Mouse (Mus musculus) CH12.LX (cell line): ENCODE measurements at regions not wholly inside any gene's neighbourhood (a gene's known extent, or its start where the extent isn't known, plus 50 kb on each side); places are given as distances from the start of the nearest gene placed in this dataset.

ENCODE experiments used
- DNase-seq: peaks from one replicate; pipeline ENCODE4 v3.0.0-alpha.2; 2013; ENCODE audit errors: extremely low read depth
- H3K27ac ChIP-seq: 2 replicates; pipeline ENCODE4 v1.5.1; 2012; ENCODE audit warnings: low read depth, mild to moderate bottlenecking, control low read depth, moderate library complexity; ENCODE audit not compliant: insufficient read depth
- H3K27me3 ChIP-seq: replicated peaks from 2 replicates; pipeline ENCODE3; 2012; ENCODE audit warnings: inconsistent platforms
- H3K36me3 ChIP-seq, 2 experiments: replicated peaks in 1 of 2; 2 replicates each; pipeline versions ENCODE3 to v1.6.1; 2012; ENCODE audit warnings: inconsistent platforms in 1 of 2, low read length in 1 of 2, mild to moderate bottlenecking in 1 of 2, mixed read lengths in 1 of 2, moderate library complexity in 1 of 2; ENCODE audit not compliant: control insufficient read depth in 1 of 2, insufficient read depth in 1 of 2
- H3K4me1 ChIP-seq, 2 experiments: 2 replicates each; pipeline ENCODE4 v1.6.1; 2012; ENCODE audit warnings: inconsistent platforms in 1 of 2, moderate library complexity in 1 of 2; ENCODE audit not compliant: insufficient read depth in 2 of 2, control insufficient read depth in 1 of 2
- H3K4me2 ChIP-seq: 2 replicates; pipeline ENCODE4 v1.6.1; 2012; ENCODE audit warnings: low read depth, mild to moderate bottlenecking, control low read depth; ENCODE audit not compliant: poor library complexity, insufficient read depth, severe bottlenecking
- H3K4me3 ChIP-seq, 3 experiments: fragments of 150-350 bp in 1 of 3; sonication (generic) in 1 of 3; replicated peaks in 1 of 3; 2 replicates each; pipeline versions ENCODE3 to v1.5.1; 2011 to 2012; ENCODE audit warnings: low read depth in 2 of 3, low read length in 2 of 3, mild to moderate bottlenecking in 2 of 3, moderate library complexity in 2 of 3, control low read depth in 1 of 3, improper control_type of control experiment in 1 of 3, inconsistent platforms in 1 of 3, mixed read lengths in 1 of 3; ENCODE audit not compliant: poor library complexity in 1 of 3
- H3K79me2 ChIP-seq: replicated peaks from 2 replicates; pipeline ENCODE4 v1.6.1; 2012; ENCODE audit warnings: mild to moderate bottlenecking, moderate library complexity; ENCODE audit not compliant: control insufficient read depth, poor library complexity, insufficient read depth, severe bottlenecking; ENCODE audit errors: extremely low read depth
- H3K9ac ChIP-seq: 2 replicates; pipeline ENCODE4 v1.6.1; 2012; ENCODE audit warnings: low read depth, mild to moderate bottlenecking, control low read depth, moderate library complexity; ENCODE audit not compliant: insufficient read depth
- H3K9me3 ChIP-seq: replicated peaks from 2 replicates; pipeline ENCODE3; 2012; ENCODE audit warnings: low read length, inconsistent platforms, mixed read lengths
- CTCF ChIP-seq, 2 experiments: IDR thresholded peaks in 1 of 2; conservative IDR thresholded peaks in 1 of 2; 2 replicates each; pipeline ENCODE4 v1.5.1; 2011 to 2012; ENCODE audit warnings: low read depth in 2 of 2, low read length in 2 of 2, improper control_type of control experiment in 1 of 2, inconsistent platforms in 1 of 2, mild to moderate bottlenecking in 1 of 2, moderate library complexity in 1 of 2
- EP300 ChIP-seq: IDR thresholded peaks from 2 replicates; pipeline ENCODE4 v1.6.1; 2011; ENCODE audit warnings: low read length, improper control_type of control experiment
- ETS1 ChIP-seq: conservative IDR thresholded peaks from 2 replicates; pipeline ENCODE4 v1.6.1; 2012; ENCODE audit warnings: low read depth, mild to moderate bottlenecking, inconsistent platforms, low read length, improper control_type of control experiment, moderate library complexity
- HCFC1 ChIP-seq: IDR thresholded peaks from 2 replicates; pipeline ENCODE4 v1.6.1; 2012; ENCODE audit warnings: low read depth, mild to moderate bottlenecking, inconsistent platforms, low read length, improper control_type of control experiment
- JUN ChIP-seq: IDR thresholded peaks from 2 replicates; pipeline ENCODE4 v1.6.1; 2011; ENCODE audit warnings: low read depth, mild to moderate bottlenecking, low read length, improper control_type of control experiment, moderate library complexity; ENCODE audit not compliant: insufficient read depth
- KAT2A ChIP-seq: IDR thresholded peaks from 2 replicates; pipeline ENCODE4 v1.6.1; 2012; ENCODE audit warnings: low read length, improper control_type of control experiment, inconsistent platforms; ENCODE audit not compliant: insufficient replicate concordance
- MAZ ChIP-seq: IDR thresholded peaks from 2 replicates; pipeline ENCODE4 v1.6.1; 2012; ENCODE audit warnings: low read depth, mild to moderate bottlenecking, inconsistent platforms, low read length, improper control_type of control experiment, moderate library complexity
- MYC ChIP-seq: IDR thresholded peaks from 2 replicates; pipeline ENCODE4 v1.6.1; 2011; ENCODE audit warnings: low read depth, mild to moderate bottlenecking, improper control_type of control experiment, low read length
- POLR2A ChIP-seq: IDR thresholded peaks from 2 replicates; pipeline ENCODE4 v1.6.1; 2011; ENCODE audit warnings: low read depth, mild to moderate bottlenecking, improper control_type of control experiment, low read length
- POLR2AphosphoS2 ChIP-seq: IDR thresholded peaks from 2 replicates; pipeline ENCODE4 v1.6.1; 2011; ENCODE audit warnings: low read depth, low read length, improper control_type of control experiment
- RAD21 ChIP-seq: IDR thresholded peaks from 2 replicates; pipeline ENCODE4 v1.6.1; 2011; ENCODE audit warnings: low read depth, mild to moderate bottlenecking, low read length, improper control_type of control experiment, moderate library complexity
- RCOR1 ChIP-seq: conservative IDR thresholded peaks from 2 replicates; pipeline ENCODE4 v1.6.1; 2012; ENCODE audit warnings: low read depth, mild to moderate bottlenecking, inconsistent platforms, low read length, improper control_type of control experiment
- SIN3A ChIP-seq: IDR thresholded peaks from 2 replicates; pipeline ENCODE4 v1.6.1; 2012; ENCODE audit warnings: low read length, improper control_type of control experiment, inconsistent platforms
- SMC3 ChIP-seq: IDR thresholded peaks from 2 replicates; pipeline ENCODE4 v1.6.1; 2011; ENCODE audit warnings: low read depth, low read length, improper control_type of control experiment
- TCF12 ChIP-seq: IDR thresholded peaks from 2 replicates; pipeline ENCODE4 v1.6.1; 2014; ENCODE audit warnings: low read depth, mild to moderate bottlenecking, inconsistent platforms, low read length, improper control_type of control experiment
- USF1 ChIP-seq: IDR thresholded peaks from 2 replicates; pipeline ENCODE4 v1.6.1; 2014; ENCODE audit warnings: low read depth, mild to moderate bottlenecking, inconsistent platforms, low read length, improper control_type of control experiment
- ZC3H11A ChIP-seq: IDR thresholded peaks from 2 replicates; pipeline ENCODE4 v1.6.1; 2012; ENCODE audit warnings: low read depth, mild to moderate bottlenecking, inconsistent platforms, low read length, improper control_type of control experiment
- ZKSCAN1 ChIP-seq: IDR thresholded peaks from 2 replicates; pipeline ENCODE4 v1.6.1; 2012; ENCODE audit warnings: low read depth, inconsistent platforms, low read length, improper control_type of control experiment, borderline replicate concordance
- ZMIZ1 ChIP-seq: IDR thresholded peaks from 2 replicates; pipeline ENCODE4 v1.6.1; 2012; ENCODE audit warnings: low read depth, mild to moderate bottlenecking, inconsistent platforms, low read length, improper control_type of control experiment
- dilution Hi-C: fragments of 300-500 bp; cut with MboI; formaldehyde crosslinking; loops from 2 replicates; pipeline ENCODE4 v1.14.3; 2020; ENCODE audit warnings: low sequenced_read_pairs; ENCODE audit not compliant: extremely low pct_unique_long_range_greater_than_20kb, extremely low pct_ligation_motif_present
- in situ Hi-C: fragments of 300-500 bp; cut with MboI; formaldehyde crosslinking; loops from 3 replicates; pipeline ENCODE4 v1.14.3; 2019; ENCODE audit warnings: low sequenced_read_pairs, low pct_ligation_motif_present, low pct_unique_long_range_greater_than_20kb, mixed read lengths

- Histone ChIP-seq H3K79me2 (no peaks in the 10 kb centered on the region), H3K4me3 (no peak overlapping the region), H3K4me2 (no peak overlapping the region), H3K27ac (no peak overlapping the region), H3K4me1 (no peaks in the 10 kb centered on the region), H3K36me3 (no peaks in the 10 kb centered on the region), H3K9ac (no peak overlapping the region), H3K27me3 (no peaks in the 10 kb centered on the region), H3K9me3 (peaks cover 21% of the 10 kb centered on the region)
- in situ Hi-C loops, result no loop called here
- no peak for DNase-seq
- no peak for TF ChIP-seq CTCF (conservative IDR thresholded peaks at IDR 0.05 in 1 of 2, IDR thresholded peaks at IDR 0.05 in 1 of 2; ENCODE audit: low read depth in 2 of 2, low read length in 2 of 2)
- no peak for TF ChIP-seq RAD21
- no peak for TF ChIP-seq SIN3A
- no peak for TF ChIP-seq SMC3
- no peak for TF ChIP-seq ZC3H11A
- no peak for TF ChIP-seq EP300
- TF ChIP-seq ZMIZ1, result no peak
- TF ChIP-seq MYC, result no peak
- TF ChIP-seq POLR2AphosphoS2, result no peak
- TF ChIP-seq KAT2A, result no peak
- TF ChIP-seq HCFC1, result no peak
- TF ChIP-seq ZKSCAN1, result no peak
- no peak for TF ChIP-seq MAZ
- no peak for TF ChIP-seq ETS1
- TF ChIP-seq POLR2A, result no peak
- dilution Hi-C loops, result no loop called here
Observed at GRCm38 (mm10) chr15:93790531-93790930, 194.8 kb upstream of the Prickle1 start.

- Histone ChIP-seq H3K27me3 (no peaks in the 10 kb centered on the region), H3K9ac (no peak overlapping the region), H3K79me2 (no peaks in the 10 kb centered on the region), H3K9me3 (peaks cover 24% of the 10 kb centered on the region), H3K4me2 (no peak overlapping the region), H3K36me3 (no peaks in the 10 kb centered on the region), H3K4me3 (no peak overlapping the region), H3K4me1 (no peaks in the 10 kb centered on the region), H3K27ac (no peak overlapping the region)
- no peak for TF ChIP-seq TCF12
- TF ChIP-seq KAT2A, result no peak
- no peak for TF ChIP-seq HCFC1
- no peak for TF ChIP-seq RCOR1
- no peak for TF ChIP-seq ZC3H11A
- TF ChIP-seq USF1, result no peak
- TF ChIP-seq JUN, result no peak
- TF ChIP-seq MAZ, result no peak
- in situ Hi-C loops (no loop called here), dilution Hi-C loops (no loop called here)
- DNase-seq, result no peak
Observed at GRCm38 (mm10) chr15:93789762-93790161, 194.1 kb upstream of the Prickle1 start.
